Mouse (Mus musculus): ENCODE results near the gene Amph.
"Not testable (repeated sequence)": the region's sequence is repeated elsewhere in the genome, so short reads cannot be mapped to it uniquely, and the experiment has no call there.

Amph gene

GRCm38 (mm10) chr13:19025906-19026305 lies 77.9 kb downstream of the Amph start:
- DNase-seq (ENCODE audit: low spot score): no peak

DNA sequence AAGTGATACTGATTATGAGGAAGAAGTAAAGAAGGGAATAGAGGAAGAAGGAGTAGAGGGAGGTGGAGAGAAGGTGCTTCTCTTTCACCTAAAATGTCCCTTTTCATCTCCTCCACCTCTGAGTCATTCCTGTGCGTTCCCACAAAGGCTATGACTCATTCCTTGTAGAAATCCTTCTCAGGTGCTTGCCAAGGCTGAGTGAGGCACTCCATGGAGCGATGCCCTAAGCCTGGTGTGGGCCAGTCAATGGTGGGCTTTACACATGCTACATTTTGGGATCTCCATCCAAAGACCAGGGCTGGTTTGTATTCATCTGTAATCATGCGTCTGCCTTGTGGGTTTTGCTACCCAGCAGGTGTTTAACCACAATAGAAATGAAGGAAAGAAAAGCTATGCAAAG lies 78.9 kb downstream of the Amph start:
- DNase-seq (ENCODE audit: low spot score): no peak

- DNase-seq (ENCODE audit: low spot score): no peak
Measured at GRCm38 (mm10) chr13:19027766-19028350, 79.9 kb downstream of the Amph start.

DNA sequence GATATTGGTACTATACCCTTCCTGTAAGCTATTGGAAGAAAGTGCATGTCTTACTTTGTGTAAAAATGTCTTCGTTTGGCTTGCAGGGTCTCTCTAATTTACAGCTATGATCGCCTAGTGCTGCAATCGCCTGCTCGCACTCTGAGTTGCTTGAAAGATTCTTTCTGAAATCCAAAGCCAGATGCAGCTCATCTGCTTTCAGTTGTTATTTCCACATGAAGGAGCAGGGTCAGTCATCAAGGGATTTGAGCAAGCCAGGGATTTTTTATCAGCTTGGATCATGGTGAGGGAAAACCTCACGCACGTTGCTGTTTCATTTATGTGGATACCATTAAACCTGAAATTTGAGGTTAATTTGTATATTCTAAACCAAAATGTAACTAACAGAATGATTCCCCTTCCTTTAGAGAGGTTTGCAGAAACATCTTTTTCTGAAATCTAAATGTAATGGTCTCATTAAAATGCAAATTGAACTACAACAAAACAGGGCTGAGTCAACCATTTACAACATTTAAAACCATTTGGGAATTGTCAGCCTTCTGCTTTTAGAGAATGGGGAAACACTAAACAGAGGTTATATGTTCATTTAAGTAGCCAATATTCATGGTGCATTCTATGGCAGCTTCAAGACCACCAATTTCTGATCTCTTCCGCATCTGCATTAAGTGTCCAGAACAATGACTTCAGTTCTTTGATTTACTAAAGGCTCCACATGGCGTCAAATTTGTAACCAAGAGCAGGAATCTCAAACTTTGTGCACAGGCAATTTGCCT lies 84.1 kb downstream of the Amph start:
- DNase-seq (ENCODE audit: low spot score): no peak

DNA sequence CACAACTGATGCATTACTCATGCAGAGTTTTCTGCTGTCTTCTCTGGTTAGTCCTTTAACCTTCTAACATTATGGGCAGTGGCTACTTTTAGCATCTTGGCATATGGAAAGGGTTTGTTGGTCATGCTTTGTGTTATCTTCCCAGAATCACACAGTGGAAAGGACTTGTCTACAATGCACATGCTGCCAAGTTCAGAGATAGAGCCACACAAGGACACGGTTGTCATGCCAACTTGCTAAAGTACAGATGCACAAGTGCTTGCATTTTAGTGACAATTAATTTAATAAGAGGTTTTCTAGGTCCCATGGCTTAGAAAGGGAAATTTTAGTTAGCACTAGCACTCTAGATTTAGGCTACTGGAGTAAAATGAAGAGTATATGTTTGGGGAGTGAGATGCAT lies 104.1 kb downstream of the Amph start:
- DNase-seq (ENCODE audit: low spot score): no peak

DNA sequence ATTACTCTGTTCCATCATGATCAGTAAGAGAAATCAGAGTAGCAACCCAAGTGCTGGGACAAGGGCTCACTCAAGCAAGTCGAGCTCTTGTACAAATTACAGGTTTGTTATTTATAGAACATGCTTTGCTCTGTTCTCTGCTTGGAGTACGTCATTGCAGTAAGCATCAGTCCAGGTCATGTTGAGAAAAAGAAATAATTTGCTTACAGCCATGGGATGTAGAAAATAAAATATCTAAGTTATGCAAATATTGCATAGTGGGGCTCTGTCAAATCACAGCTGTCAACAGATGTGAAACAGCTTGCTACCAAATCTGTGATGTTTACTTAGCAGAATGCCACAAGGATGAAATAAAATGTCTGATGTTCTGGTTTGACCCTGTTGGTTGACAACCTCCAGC lies 106.5 kb downstream of the Amph start:
- DNase-seq (ENCODE audit: low spot score): no peak

- DNase-seq (ENCODE audit: low spot score): no peak
Measured at GRCm38 (mm10) chr13:19072261-19072660, 124.3 kb downstream of the Amph start.

- no peak for DNase-seq (ENCODE audit: low spot score)
Measured at GRCm38 (mm10) chr13:19077427-19077826, 129.4 kb downstream of the Amph start.

DNA sequence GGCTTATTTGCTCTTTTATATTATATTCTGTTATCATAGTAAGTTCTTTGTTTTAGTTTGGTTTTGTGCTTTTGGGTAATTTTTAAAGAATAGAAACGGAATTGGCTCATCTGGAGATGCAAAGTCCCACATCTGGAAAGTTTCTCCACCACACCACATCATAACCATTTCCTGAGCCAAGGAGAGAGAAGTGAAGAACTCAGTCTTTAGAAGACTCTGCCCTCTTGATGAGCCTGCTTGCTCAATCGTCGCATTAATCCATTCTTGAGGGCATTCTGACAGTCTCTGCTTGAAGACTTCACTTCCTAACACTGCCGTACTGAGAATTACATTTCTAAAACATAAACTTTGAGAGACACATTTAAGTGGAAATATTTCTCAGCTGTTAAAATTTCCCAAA lies 133.9 kb downstream of the Amph start:
- DNase-seq (ENCODE audit: low spot score): no peak

DNA sequence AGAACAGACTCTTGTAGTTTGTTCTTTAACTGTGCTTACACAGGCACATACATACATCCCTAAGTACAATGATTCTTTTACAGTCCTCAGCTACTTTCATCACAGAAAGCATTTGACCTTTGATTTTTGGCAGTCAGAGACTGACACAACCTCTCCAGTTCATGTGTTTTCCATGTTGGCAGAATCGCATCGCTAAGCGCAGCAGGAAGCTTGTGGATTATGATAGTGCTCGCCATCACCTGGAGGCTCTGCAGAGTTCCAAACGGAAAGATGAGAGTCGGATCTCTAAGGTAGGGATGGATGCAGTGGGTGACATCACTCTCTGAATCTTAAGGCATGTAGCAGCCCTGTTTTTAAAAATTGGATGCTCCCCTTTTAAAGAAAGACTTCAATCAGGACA lies 146.6 kb downstream of the Amph start:
- no peak for DNase-seq (ENCODE audit: low spot score)

- no peak for DNase-seq (ENCODE audit: low spot score)
Measured at GRCm38 (mm10) chr13:19097117-19097516, 149.1 kb downstream of the Amph start.

DNA sequence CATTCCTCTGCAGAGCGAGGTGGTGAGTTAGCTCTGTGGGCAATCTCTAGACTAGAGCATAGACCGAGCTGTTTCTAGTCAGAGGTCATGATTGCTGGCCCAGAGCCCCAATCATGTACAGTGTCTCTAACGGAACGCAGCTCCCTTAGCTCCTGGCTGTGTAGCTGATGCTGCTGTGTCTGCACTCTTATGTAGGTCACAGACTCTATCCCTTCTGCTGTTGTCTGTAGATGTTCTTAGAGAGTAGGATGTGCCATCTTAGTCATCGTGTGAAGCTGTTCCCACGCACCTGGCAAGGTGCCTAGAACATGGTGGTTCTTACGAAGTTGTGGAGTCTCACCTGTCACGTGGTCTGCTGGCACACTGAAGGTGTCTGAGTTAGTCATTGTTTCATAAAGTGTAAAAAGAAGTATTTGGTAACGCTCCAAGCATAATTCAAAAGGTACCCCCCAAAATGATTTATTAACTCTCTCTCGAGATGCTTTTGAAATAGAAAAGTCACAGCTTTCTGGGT lies 153.9 kb downstream of the Amph start:
- DNase-seq (ENCODE audit: low spot score): no peak

- DNase-seq (ENCODE audit: low spot score): no peak
Measured at GRCm38 (mm10) chr13:19106418-19106817, 158.4 kb downstream of the Amph start.

GRCm38 (mm10) chr13:19109331-19109730 lies 161.3 kb downstream of the Amph start:
- no peak for DNase-seq (ENCODE audit: low spot score)

GRCm38 (mm10) chr13:19113034-19113922 lies 165.3 kb downstream of the Amph start:
- DNase-seq (ENCODE audit: low spot score): no peak

GRCm38 (mm10) chr13:19114761-19115160 lies 166.8 kb downstream of the Amph start:
- not testable (repeated sequence) for DNase-seq (ENCODE audit: low spot score)

- peak; percentile 14 for DNase-seq (ENCODE audit: low spot score)
Measured at GRCm38 (mm10) chr13:19126912-19127552, 179.0 kb downstream of the Amph start.

DNA sequence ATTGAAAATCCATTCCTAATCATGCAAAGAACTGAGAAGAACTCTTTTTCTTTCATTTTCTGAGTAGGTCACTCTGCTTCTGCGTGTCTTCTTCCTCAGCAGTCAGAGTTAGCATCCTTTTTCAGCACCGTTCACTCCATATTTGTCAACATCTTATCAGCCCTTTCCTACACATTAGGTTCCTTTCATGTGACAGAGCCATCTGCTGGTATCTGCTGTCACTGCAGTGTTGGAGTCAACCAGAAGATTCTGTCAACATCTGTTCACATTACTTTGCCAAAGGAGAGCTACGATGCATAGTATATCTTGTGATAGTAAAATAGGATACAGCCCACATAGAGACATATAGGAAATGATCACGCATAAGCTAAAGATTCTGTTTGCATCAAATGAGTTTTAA lies 185.8 kb downstream of the Amph start:
- no peak for DNase-seq (ENCODE audit: low spot score)

DNA sequence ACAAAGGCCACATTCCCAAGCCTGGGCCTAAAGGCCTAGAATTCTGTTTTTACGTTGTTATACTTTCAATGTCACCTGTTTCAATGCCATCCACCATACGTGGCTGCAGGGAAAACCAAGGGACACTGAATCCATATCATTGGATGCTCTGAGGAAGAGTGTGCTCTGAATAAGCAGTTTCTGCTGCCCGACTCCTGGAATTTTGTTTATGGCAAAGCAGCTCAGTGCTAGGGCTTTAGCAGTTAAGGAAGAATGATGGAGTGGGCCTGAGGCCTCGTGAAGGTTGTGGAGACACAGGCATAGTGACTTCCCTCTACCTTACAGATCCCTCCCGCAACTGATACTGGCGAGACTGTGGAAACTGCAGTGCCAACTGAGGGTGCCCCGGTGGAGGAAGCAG lies 189.2 kb downstream of the Amph start:
- DNase-seq (ENCODE audit: low spot score): no peak

GRCm38 (mm10) chr13:19137932-19138331 lies 189.9 kb downstream of the Amph start:
- DNase-seq (ENCODE audit: low spot score): no peak

GRCm38 (mm10) chr13:19138550-19138949 lies 190.5 kb downstream of the Amph start:
- no peak for DNase-seq (ENCODE audit: low spot score)

GRCm38 (mm10) chr13:19139104-19139503 lies 191.1 kb downstream of the Amph start:
- no peak for DNase-seq (ENCODE audit: low spot score)
